Mouse (Mus musculus): ENCODE measurements around the gene Ccnt1.

DNA sequence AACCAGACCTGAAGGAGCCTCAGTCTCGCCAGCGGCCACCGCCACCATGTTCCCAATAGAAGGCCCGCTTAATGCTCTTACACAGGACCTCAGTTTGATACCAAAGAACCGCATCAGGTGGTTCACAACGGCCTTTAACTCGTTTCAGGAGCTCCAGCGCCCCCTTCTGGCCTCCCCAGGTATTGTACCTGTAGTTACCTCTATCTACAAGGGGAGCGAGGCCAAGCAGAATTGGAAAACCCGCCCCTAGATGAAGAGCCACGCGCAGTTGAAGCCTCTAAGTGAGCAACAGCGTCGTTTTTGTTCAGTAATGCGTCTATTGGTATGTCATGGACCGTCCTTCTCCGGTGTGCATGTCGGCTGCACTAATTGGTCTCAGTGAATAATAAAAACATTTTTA lies 66.2 kb downstream of the Ccnt1 start:
- peak; percentile 73 for TF ChIP-seq CTCF (IDR thresholded peaks at IDR 0.05; ENCODE audit: low read depth, low read length)
- no peak for TF ChIP-seq POLR2A (IDR thresholded peaks at IDR 0.05; ENCODE audit: extremely low read depth, insufficient read depth, low read length)
